Mouse (Mus musculus): ENCODE data around the gene Mei1.

Gene Mei1

DNA sequence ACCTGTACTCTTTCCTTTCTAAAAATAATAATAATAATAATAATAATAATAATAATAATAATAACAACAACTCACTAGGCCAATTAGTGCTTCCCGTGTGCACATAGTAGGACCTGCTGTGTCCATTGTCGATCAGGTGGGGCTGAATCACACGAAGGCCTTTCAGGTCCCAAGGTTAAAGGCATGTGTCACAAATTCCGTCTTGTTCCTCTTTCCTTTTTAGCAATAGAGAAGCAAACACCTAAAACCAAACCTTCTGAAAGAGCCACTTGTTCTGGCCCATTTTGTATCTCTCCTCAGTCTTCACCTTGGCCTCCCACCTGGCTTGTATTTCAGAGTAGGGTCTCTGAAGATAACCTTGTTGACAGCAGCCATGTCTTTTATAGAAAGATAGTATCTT, 81.4 kb downstream of the Mei1 start:
- no peak for DNase-seq (ENCODE audit: low read depth, low spot score)

DNA sequence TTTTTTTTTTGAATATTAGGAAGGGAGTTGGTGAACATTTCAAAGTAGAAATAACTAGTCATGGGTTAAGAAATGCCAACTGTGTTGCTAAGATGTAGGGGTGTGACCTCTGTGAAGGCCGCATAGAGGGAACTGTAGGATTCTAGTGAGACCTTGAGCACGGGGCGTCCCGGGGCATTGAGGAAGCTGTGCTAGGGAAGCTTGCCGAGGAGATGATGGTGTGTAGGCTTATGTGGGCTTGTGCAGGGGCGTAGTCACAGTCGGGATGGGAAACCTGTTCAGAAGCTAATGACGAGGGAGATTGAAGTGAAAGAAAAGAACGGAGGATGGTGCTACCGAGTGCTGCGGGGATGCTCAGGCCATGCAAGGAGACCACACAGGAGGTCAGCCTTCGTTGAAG, 82.2 kb downstream of the Mei1 start:
- no peak for DNase-seq (ENCODE audit: low read depth, low spot score)

DNA sequence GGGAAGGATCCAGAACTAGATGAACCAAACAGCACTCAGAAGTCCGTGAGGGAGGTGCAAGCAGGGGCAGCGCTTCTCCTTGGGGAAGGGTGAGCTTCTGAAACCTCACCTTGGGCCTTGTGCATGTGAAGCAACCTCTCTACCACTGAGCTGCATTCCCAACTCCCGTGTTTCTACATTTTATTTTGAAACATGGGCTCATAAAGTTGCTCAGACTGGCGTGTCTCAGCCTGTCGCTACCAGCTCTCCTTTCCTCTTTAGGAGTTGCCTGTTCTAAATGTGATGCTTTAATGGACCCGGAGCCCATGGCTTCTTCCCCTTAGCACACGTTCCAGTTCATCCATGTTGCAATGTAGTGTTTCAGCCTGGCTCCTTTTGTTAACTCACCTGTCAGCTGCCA, 82.6 kb downstream of the Mei1 start:
- no peak for DNase-seq (ENCODE audit: low read depth, low spot score)

DNA sequence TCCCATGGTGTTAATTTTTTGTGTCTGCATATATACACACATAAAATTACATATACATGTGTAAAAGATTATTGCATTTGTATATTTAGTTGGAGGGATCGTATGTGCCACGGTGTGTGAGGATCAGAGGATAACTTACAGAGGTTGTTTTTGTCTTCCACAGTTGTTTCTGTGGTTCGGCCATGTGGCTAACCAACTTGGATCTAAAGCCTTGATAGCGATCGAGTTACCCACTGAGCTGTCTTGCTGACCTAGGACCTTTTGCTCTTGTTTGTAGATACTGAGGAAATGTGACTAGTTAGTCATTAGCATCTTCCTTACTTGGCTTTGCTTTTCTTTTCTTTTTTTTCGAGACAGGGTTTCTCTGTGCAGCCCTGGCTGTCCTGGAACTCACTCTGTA, 86.5 kb downstream of the Mei1 start:
- DNase-seq (ENCODE audit: low read depth, low spot score) = no peak

DNA sequence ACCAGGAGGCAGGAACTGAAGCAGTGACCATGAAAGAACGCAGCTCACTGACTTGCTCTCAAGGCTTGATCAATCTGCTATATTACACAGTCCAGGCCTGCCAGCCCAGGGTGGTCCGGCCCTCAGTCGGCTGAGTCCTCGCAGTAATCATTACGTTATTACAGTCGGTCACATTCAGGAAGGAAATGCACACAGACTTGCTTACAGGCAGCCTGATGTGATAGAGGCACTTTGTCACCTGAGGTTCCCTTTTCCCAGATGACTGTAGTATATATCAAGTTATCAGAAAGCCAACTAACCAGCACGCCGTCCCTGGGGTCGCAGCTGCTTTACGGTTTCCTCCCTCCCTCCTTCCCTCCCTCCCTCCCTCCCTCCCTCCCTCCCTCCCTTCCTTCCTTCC, 87.1 kb downstream of the Mei1 start:
- no peak for DNase-seq (ENCODE audit: low read depth, low spot score)

DNA sequence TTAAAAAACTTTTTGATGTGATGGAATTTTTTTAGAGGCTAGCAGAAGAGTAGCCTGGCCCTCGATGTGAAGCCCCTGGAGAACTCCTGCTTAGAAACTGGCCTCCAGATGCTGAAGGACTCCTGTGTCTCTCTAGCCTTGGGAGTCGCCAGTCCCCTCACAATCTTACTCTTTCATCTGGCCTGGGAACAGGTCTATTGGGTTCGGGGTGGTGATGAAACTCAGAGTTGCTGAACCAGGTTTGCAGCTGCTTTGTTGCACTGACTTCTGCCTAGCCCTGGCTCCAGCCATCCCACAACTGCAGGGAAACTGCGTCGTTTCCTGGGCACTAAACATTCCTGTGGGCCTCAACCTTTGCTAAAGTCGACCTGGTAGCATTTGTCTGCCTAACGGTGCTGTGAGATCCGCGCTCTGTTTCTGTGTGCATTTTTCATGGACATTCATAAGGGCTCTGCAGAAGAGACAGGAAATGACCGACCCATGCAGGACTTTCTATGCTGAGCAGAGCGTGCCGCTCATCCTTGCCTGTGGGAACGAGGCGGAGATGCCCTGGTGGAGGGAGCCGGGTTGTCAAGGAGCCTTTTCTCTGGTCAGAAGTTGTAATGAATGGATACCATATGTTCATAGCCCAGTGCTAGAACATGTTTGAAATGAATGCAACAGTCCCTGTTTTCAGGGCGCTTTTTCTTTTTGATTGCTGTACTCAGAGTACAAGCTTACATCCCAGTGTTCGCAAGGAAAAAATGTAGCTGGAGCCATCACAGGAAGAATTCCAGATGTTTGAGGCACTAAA, 88.6 kb downstream of the Mei1 start:
- no peak for DNase-seq (ENCODE audit: low read depth, low spot score)

DNA sequence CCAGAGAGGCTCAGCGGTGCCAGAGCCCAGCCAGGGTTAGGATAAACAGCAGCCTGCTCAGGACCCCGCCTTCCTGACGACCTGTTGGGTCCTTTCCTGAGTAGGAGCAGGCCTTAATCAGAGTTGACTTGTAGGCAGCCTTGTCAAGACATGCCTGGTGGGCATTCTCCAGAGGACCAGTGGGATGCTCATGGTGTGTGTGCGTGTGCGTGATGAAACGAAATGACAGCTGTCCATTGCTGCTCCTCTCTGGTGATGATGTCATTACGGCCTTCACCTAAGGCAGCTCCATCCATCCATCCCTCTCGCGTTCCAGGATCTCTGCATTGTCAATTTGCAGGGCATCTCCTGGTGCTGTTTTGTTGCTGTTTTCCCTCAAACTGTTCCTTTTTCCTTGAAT, 89.7 kb downstream of the Mei1 start:
- DNase-seq (ENCODE audit: low read depth, low spot score) = no peak

DNA sequence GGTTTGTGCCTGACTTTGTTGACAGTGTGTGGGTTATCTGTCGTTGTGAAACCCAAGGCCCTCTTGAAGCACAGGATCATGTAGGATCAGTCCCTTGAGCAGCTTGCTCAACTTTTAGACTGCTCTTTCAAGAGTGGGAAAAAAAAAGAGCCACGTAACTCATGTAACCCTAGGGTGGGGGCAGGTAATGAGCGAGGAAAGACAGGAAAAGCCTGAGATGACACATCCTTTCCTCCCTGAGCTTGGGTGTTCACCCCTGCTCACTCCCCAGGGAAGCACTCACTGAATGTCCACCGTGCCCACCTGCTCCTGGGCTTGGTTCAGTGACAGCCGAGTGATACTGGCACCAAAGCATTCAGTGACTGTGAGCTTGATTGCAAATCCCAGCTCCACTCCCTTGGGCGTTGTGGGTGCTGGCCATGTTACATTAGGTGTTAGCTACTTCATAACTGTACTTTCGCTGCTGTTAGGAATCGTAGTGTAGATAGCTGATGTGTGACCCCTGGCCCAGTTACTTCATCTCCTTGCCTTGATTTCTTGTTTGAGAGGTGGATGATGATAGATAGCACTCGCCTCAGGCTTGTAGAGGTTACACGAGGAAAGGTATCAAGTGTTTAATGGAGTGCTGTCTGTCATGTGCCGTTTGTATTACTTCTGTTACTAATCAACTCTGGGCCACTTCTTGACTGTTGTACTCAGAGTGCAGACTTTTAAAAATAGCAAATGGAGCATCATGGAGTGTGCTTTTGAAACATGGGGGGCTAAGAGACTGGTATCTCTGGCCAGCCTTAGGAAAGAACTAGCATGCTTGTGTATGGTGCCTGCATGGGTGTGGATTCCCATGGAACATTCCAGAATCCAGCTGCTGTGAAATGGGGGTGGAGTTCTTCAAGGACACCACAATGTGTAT, 91.2 kb downstream of the Mei1 start:
- DNase-seq (ENCODE audit: low read depth, low spot score) = no peak

DNA sequence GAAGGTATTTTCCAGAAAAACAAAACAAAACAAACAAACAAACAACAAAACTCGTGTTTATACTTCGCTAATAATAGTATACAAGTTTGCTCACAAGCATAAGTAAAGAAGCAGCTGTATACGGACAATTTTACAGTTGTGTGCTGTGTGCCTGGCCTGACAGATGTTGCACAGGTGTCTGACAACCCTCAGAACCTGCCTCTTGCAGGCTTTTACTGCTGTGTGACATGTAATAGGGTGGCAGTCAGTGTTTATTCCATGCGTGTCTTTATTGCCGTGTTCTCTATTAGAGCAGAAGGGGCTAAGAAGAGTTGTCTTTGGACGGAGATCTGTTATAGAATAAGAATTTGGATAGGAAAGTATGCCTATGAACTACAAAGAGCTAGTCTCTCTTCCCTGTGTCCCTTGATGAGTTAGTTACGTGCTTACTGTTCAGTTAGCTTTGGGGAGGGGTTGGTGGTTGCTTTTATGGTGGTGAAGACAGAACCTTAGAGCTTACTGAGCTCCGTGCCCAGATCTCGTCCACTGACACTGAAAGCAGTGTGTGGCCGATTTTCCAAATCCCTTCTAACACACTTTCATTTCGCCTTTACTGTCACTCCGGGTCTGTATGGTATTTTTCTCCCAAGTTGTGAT, 92.3 kb downstream of the Mei1 start:
- no peak for DNase-seq (ENCODE audit: low read depth, low spot score)

DNA sequence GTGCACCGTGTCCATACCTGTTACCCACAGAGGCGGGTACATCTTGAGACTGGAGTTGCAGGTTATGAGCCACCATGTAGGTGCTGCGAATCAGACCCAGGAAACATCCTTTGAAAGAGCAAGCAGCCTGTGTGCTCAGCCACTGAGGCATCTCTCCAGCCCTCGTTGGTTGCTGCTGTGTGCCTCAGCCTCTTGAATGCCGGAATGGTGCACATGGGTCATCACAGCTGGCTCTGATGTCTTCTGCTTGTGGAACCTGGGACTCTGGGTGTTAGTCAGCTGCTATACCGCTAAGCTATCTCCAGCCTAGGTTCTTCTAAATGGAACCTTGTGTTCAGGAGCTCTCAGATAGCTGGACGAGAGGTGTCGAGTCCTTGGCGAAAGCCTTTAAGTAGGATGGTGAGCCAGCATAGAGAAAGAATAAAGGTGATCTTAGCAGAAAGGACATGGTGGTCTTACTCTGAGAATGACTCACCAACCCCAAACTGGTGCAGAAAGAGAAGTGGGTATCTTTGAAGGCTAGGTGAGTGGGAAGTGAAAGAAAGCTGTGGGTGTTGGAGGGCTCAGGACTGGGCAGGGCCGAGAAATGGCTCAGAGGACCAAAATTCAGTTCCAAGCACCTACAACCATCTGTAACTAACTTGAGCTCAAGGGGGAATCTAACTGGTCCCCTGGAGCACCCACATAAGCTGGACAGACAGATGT, 93.7 kb downstream of the Mei1 start:
- no peak for DNase-seq (ENCODE audit: low read depth, low spot score)

DNA sequence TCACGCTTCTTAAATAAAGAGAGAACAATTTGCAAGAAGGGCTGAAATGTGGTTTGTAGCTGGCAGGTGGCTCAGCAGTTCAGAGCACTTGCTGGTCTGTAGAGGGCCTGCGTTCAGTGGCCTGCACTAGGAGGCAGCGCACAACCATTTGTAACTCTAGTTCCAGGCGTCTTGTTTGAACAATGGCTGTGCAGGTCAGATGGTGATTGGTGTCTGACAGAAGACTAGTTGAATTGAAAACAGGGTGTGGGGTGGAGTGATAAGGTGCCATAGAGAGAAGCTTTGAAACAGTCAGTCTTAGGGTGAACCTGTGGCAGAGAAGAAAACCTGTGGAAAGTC, 94.2 kb downstream of the Mei1 start:
- no peak for DNase-seq (ENCODE audit: low read depth, low spot score)

DNA sequence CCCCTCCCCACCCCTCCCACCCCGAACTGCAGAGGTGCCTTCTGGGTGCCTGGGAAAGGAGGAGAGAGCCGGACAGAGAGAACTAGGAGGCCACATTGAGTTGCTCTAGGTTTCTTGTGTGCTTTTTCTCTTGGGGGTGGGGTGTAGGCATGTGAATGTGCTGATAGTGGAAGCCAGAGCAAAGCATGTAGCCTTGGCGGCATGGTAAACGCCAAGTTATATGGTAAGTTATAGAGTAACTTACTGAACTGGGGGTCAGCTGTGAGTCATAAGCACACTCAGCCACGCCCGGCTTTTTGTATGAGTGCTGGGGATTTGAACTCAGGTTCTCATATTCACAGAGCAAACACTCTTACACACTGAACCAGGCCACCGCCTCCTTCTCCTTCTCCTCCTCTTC, 94.7 kb downstream of the Mei1 start:
- DNase-seq (ENCODE audit: low read depth, low spot score) = no peak

DNA sequence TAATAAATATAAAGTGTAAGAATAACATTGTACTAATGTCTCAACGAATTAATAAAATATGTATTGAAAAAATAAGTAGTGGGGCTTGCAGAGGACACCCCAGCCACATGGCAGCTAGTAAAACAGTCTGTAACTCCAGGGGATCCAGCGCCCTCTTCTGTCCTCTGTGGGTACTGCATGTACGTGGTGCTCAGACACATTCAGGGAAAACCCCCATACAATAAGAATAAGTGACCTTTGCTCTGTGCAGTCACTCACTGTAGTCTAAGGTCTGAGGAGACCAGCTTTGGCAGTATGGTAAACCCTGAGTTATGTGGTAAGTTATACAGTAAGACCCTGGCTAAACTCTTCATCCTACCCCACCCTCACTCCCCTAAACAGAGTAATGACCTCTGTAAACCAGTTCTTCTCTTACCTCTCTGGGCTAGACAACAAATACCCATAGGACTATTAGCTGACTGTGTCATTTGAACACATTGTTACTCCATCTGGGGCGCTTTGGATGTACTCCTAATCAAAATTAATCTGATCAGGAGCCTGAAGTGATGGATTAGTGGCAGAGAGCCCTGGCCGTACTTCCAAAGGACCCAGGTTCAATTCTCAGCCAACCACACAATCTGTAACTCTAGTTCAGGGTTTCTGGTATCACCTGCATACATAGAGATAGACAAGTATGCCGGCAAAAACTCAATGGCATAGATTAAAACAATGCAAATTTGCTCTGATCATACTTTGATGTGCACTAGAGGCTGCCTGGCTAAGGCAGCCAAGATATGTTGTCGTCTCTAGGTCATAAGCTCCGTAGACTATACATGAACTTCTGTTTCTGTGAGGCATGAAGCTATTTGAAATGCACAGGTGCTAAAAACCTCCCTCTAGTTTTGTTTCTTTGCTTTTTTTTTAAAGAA, 95.8 kb downstream of the Mei1 start:
- no peak for DNase-seq (ENCODE audit: low read depth, low spot score)

DNA sequence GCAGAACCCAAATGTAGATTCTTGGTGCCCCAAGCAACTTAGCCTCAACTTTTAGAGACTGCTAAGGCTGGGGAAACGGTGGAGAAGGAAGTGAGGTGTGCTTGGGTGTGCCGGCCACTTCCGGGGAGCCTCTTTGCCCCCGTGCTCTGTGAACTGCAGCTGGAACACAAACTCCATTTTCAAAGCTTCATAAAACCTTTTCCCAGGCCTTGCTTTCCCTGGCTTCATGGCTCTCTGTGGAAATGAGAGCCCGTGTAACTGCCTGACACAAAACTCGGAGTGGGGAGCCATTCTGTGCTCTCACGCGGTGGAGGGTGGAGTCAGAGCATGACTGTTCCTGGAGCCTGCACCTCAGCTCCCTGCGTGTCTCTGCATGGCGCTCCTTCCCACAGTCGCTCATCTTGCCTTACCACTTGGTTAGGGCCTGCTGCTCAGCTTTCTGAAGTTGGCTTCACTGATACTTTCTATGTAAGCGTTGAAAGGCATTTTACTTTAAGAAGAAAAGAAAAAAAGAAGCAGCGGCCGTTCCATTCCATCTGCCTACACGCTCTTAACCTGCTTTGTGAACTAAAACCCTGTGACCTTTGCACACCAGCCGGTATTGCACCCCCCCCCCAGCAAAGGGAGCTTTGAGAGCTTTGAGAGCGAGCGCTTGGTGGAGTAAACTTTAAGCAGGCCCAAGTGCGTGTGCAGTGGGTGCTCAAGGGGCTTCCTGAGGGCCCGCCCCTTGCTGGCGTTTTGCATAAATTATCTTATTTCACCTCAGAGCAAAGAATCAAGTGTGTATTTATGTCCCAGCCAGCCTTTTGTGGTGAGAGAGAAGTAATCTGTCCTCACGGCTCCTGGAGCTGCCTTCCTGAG, 96.7 kb downstream of the Mei1 start:
- no peak for DNase-seq (ENCODE audit: low read depth, low spot score)

DNA sequence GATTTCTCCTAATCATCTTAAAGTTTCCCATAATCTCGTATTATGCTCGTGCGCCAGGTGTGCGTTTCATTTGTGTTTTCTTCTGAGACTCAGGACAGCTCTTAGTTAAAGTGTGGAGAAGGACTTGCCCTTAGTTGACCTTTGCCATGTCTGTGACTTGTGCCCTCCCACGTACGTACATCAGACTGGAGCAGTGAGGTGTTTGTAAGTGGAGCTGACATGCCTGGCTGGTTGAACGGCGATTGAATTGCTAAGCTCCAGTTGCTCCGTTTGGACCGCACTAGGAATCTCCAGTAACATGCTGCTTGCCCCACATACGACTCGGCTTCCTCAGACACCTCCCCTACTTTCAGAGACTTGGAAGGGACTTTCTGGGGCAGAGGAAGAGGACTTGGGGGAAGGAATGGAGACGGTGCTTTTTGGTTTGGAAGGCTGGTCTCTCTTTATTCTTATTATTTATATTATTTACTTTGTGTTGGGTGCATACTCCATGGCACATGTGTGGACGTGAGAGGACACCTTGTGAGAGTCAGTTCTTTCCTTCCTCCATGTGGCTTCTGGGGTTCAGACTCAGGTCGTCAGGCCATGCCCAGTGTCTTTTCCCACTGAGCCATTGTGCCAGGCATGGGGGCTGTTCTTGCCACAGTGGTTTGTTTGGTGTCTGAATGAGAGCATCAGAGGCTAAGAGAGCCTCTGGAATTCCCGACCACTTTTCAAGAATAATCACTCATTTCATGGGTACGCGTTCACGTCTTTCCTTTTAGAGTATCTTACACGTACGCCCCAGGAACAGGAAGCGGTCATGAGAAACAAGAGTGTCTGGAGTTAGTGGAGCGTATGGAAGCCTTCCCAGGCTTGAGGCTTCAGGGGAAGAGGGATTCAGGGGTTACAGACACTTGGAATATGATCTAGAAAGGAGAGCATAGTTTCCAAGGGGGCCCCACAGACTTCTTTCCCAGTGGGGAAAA, 97.7 kb downstream of the Mei1 start:
- DNase-seq (ENCODE audit: low read depth, low spot score) = no peak

DNA sequence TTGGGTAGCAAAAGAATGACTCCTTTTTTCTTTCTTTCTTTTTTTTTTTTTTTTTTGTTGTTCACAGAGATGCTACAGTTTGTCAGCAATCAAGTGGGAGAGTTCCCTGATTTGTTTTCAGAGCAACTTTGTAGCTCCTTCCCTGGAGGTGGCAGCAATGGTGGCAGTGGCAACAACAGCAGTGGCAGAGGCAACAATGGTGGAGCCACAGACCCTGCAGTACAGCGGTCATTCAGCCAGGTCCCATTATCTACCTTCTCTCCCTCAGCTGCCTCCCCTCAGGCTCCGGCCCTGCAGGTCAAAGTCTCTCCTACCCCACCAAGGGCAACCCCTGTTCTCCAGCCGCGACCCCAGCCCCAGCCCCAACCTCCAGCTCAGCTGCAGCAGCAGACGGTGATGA, 99.9 kb downstream of the Mei1 start:
- no peak for DNase-seq (ENCODE audit: low read depth, low spot score)

DNA sequence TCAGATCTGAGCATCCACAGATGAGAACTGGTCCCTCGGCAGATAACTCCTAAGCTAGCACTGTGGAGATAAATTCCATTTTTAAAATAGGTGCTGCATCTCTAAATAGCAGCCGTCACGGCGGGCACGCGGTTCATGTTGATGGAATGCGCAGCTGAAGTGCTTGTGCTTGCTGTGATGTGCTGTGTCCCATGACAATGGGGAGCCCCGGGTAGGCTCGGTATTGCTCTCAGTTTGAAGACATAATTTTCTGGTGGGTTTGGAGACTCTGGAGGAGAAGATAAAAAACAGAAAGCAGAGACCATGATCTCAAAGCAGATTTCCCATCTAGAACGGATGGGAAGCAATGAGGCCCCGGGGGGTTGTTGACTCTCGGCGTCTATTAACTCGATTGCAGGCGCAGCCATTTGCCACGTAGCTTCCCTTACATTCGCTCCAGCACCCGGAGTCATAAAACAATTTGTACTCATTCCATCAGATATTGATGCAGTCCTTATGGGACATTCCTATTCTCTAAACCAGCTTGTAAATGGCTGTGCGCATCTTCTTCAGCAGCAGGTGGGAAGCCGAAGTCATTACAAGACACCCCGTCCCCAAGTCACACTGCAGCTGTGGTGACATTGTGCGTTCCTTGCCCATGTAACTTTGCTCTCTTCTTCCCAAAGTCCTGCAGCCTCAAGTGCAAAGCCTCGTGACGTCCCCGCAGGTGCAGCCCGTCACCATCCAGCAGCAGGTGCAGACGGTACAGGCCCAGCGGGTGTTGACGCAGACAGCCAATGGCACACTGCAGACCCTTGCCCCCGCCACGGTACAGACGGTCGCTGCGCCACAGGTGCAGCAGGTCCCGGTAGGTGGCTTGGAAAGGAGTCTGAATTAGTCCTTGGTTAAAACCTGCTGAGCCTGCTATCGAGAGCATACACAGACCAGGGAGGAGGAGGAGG, 100.9 kb downstream of the Mei1 start:
- DNase-seq (ENCODE audit: low read depth, low spot score) = no peak

DNA sequence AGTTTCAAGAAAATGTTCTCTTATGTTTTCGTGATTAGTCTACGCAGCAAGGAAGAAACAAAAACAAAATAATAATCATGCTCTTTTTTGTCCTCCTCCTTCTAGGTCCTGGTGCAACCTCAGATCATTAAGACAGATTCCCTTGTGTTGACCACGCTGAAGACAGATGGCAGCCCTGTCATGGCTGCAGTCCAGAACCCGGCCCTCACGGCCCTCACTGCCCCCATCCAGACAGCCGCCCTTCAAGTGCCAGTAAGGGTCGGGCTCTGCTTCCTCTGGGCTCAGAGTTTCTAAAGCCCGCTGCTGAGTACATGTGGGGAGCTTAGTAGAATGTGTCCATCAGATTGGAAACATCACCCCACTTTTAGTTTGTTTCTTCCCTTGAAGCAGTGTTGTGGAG, 102.9 kb downstream of the Mei1 start:
- no peak for DNase-seq (ENCODE audit: low read depth, low spot score)
